Mouse (Mus musculus): ENCODE measurements around the gene Nnat. TPM values are rescaled to one million over a fixed set of nuclear protein-coding genes. Genes with fewer than 3 reads are reported as not detected.

Gene Nnat
- 145 and 201 TPM in 2 replicates for polyA plus RNA-seq (2014; fragmentation: Nextera tagmentation; extraction: Ambion mirVana)

GRCm38 (mm10) chr2:157559858-157560257, at the start of gene Nnat:
TSS of gene Nnat (plus strand) at chr2:157560078.
- H3K27ac ChIP-seq (ENCODE audit: low read depth, low read length): no peak within 1 kb of the TSS

GRCm38 (mm10) chr2:157512859-157513258, 47.0 kb upstream of the Nnat start:
- no peak for ATAC-seq (replicated peaks; ENCODE audit: insufficient number of reproducible peaks, low FRiP score, low TSS enrichment)
- Histone ChIP-seq H3K36me3 (ENCODE audit: control insufficient read depth, insufficient read depth, low read length) (no peaks in the 10 kb centered on the region), H3K4me3 (ENCODE audit: low read depth, low read length) (no peak overlapping the region), H3K4me1 (ENCODE audit: control insufficient read depth, insufficient read depth, low read length) (no peaks in the 10 kb centered on the region), H3K9me3 (replicated peaks; ENCODE audit: control insufficient read depth, low read length) (no peaks in the 10 kb centered on the region), H3K27ac (ENCODE audit: low read depth, low read length) (no peak overlapping the region), H3K27me3 (ENCODE audit: control insufficient read depth, insufficient read depth, low read length) (peaks cover 11% of the 10 kb centered on the region), H3K4me2 (no peak overlapping the region), H3K9ac (ENCODE audit: low read depth, low read length) (no peak overlapping the region)
- 79% methylated on average over 9 of the region's 9 CpGs for WGBS (ENCODE audit: insufficient replicate concordance)

More at GRCm38 (mm10) chr2:157559858-157560257, at the start of gene Nnat:
- peaks cover 32% of the 10 kb centered on the region for H3K36me3 ChIP-seq (ENCODE audit: control insufficient read depth, insufficient read depth, low read length)
- H3K9ac ChIP-seq (ENCODE audit: low read depth, low read length): peak within 1 kb of the TSS; percentile 71
- ATAC-seq (replicated peaks; ENCODE audit: insufficient number of reproducible peaks, low FRiP score, low TSS enrichment): peak; percentile 55; the same call in 1 of the 2 replicates
- H3K4me2 ChIP-seq: peak within 1 kb of the TSS; percentile 72
- H3K27me3 ChIP-seq (ENCODE audit: control insufficient read depth, insufficient read depth, low read length): no peaks in the 10 kb centered on the region
- H3K4me3 ChIP-seq (ENCODE audit: low read depth, low read length): peak within 1 kb of the TSS; percentile 49
- WGBS (ENCODE audit: insufficient replicate concordance): 59% methylated on average over 27 of the region's 27 CpGs
- peaks cover 18% of the 10 kb centered on the region for H3K4me1 ChIP-seq (ENCODE audit: control insufficient read depth, insufficient read depth, low read length)
- H3K9me3 ChIP-seq (replicated peaks; ENCODE audit: control insufficient read depth, low read length): peaks cover 22% of the 10 kb centered on the region

- no peaks in the 10 kb centered on the region for H3K36me3 ChIP-seq (ENCODE audit: control insufficient read depth, insufficient read depth, low read length)
- 26% methylated on average over 9 of the region's 9 CpGs for WGBS (ENCODE audit: insufficient replicate concordance)
- H3K9me3 ChIP-seq (replicated peaks; ENCODE audit: control insufficient read depth, low read length): no peaks in the 10 kb centered on the region
- no peak overlapping the region for H3K9ac ChIP-seq (ENCODE audit: low read depth, low read length)
- peaks cover 8% of the 10 kb centered on the region for H3K27me3 ChIP-seq (ENCODE audit: control insufficient read depth, insufficient read depth, low read length)
- H3K4me3 ChIP-seq (ENCODE audit: low read depth, low read length): no peak overlapping the region
- no peaks in the 10 kb centered on the region for H3K4me1 ChIP-seq (ENCODE audit: control insufficient read depth, insufficient read depth, low read length)
- ATAC-seq (replicated peaks; ENCODE audit: insufficient number of reproducible peaks, low FRiP score, low TSS enrichment): no peak
- no peak overlapping the region for H3K4me2 ChIP-seq
- H3K27ac ChIP-seq (ENCODE audit: low read depth, low read length): no peak overlapping the region
Measured at GRCm38 (mm10) chr2:157513737-157514208, 46.1 kb upstream of the Nnat start.

- no peak for ATAC-seq (replicated peaks; ENCODE audit: insufficient number of reproducible peaks, low FRiP score, low TSS enrichment)
- H3K9me3 ChIP-seq (replicated peaks; ENCODE audit: control insufficient read depth, low read length): no peaks in the 10 kb centered on the region
- no peak overlapping the region for H3K4me2 ChIP-seq
- no peaks in the 10 kb centered on the region for H3K36me3 ChIP-seq (ENCODE audit: control insufficient read depth, insufficient read depth, low read length)
- no peaks in the 10 kb centered on the region for H3K4me1 ChIP-seq (ENCODE audit: control insufficient read depth, insufficient read depth, low read length)
- no peak overlapping the region for H3K9ac ChIP-seq (ENCODE audit: low read depth, low read length)
- H3K4me3 ChIP-seq (ENCODE audit: low read depth, low read length): no peak overlapping the region
- H3K27ac ChIP-seq (ENCODE audit: low read depth, low read length): no peak overlapping the region
- H3K27me3 ChIP-seq (ENCODE audit: control insufficient read depth, insufficient read depth, low read length): peaks cover 8% of the 10 kb centered on the region
- WGBS (ENCODE audit: insufficient replicate concordance): 13% methylated on average over 4 of the region's 4 CpGs
Measured at GRCm38 (mm10) chr2:157514353-157514752, 45.5 kb upstream of the Nnat start.

- 54% methylated on average over 6 of the region's 6 CpGs for WGBS (ENCODE audit: insufficient replicate concordance)
- Histone ChIP-seq H3K4me3 (ENCODE audit: low read depth, low read length) (no peak overlapping the region), H3K9ac (ENCODE audit: low read depth, low read length) (no peak overlapping the region), H3K27ac (ENCODE audit: low read depth, low read length) (no peak overlapping the region), H3K9me3 (replicated peaks; ENCODE audit: control insufficient read depth, low read length) (no peaks in the 10 kb centered on the region), H3K4me2 (no peak overlapping the region), H3K36me3 (ENCODE audit: control insufficient read depth, insufficient read depth, low read length) (no peaks in the 10 kb centered on the region), H3K27me3 (ENCODE audit: control insufficient read depth, insufficient read depth, low read length) (peaks cover 3% of the 10 kb centered on the region; the same call in 1 of the 2 replicates), H3K4me1 (ENCODE audit: control insufficient read depth, insufficient read depth, low read length) (no peaks in the 10 kb centered on the region)
- ATAC-seq (replicated peaks; ENCODE audit: insufficient number of reproducible peaks, low FRiP score, low TSS enrichment): no peak
Measured at GRCm38 (mm10) chr2:157517526-157517925, 42.4 kb upstream of the Nnat start.

- H3K9ac ChIP-seq (ENCODE audit: low read depth, low read length): no peak overlapping the region
- H3K27me3 ChIP-seq (ENCODE audit: control insufficient read depth, insufficient read depth, low read length): peaks cover 3% of the 10 kb centered on the region; the same call in 1 of the 2 replicates
- no peaks in the 10 kb centered on the region for H3K36me3 ChIP-seq (ENCODE audit: control insufficient read depth, insufficient read depth, low read length)
- no peaks in the 10 kb centered on the region for H3K4me1 ChIP-seq (ENCODE audit: control insufficient read depth, insufficient read depth, low read length)
- no peak overlapping the region for H3K4me2 ChIP-seq
- no peaks in the 10 kb centered on the region for H3K9me3 ChIP-seq (replicated peaks; ENCODE audit: control insufficient read depth, low read length)
- 58% methylated on average over 7 of the region's 7 CpGs for WGBS (ENCODE audit: insufficient replicate concordance)
- no peak overlapping the region for H3K27ac ChIP-seq (ENCODE audit: low read depth, low read length)
- no peak overlapping the region for H3K4me3 ChIP-seq (ENCODE audit: low read depth, low read length)
- ATAC-seq (replicated peaks; ENCODE audit: insufficient number of reproducible peaks, low FRiP score, low TSS enrichment): no peak
Measured at GRCm38 (mm10) chr2:157518451-157518850, 41.4 kb upstream of the Nnat start.

- no peak overlapping the region for H3K9ac ChIP-seq (ENCODE audit: low read depth, low read length)
- ATAC-seq (replicated peaks; ENCODE audit: insufficient number of reproducible peaks, low FRiP score, low TSS enrichment): no peak
- peaks cover 3% of the 10 kb centered on the region; the same call in 1 of the 2 replicates for H3K27me3 ChIP-seq (ENCODE audit: control insufficient read depth, insufficient read depth, low read length)
- H3K9me3 ChIP-seq (replicated peaks; ENCODE audit: control insufficient read depth, low read length): no peaks in the 10 kb centered on the region
- no peak overlapping the region for H3K4me3 ChIP-seq (ENCODE audit: low read depth, low read length)
- no peaks in the 10 kb centered on the region for H3K4me1 ChIP-seq (ENCODE audit: control insufficient read depth, insufficient read depth, low read length)
- H3K27ac ChIP-seq (ENCODE audit: low read depth, low read length): no peak overlapping the region
- 56% methylated on average over 6 of the region's 6 CpGs for WGBS (ENCODE audit: insufficient replicate concordance)
- H3K36me3 ChIP-seq (ENCODE audit: control insufficient read depth, insufficient read depth, low read length): no peaks in the 10 kb centered on the region
- H3K4me2 ChIP-seq: no peak overlapping the region
Measured at GRCm38 (mm10) chr2:157519452-157519851, 40.4 kb upstream of the Nnat start.

- WGBS (ENCODE audit: insufficient replicate concordance): 48% methylated on average over 5 of the region's 5 CpGs
Measured at GRCm38 (mm10) chr2:157520496-157520895, 39.4 kb upstream of the Nnat start.

GRCm38 (mm10) chr2:157522556-157522955, 37.3 kb upstream of the Nnat start:
- no peaks in the 10 kb centered on the region for H3K4me1 ChIP-seq (ENCODE audit: control insufficient read depth, insufficient read depth, low read length)
- 74% methylated on average over 3 of the region's 3 CpGs for WGBS (ENCODE audit: insufficient replicate concordance)

More at GRCm38 (mm10) chr2:157520496-157520895, 39.4 kb upstream of the Nnat start:
- H3K4me2 ChIP-seq: no peak overlapping the region
- H3K27ac ChIP-seq (ENCODE audit: low read depth, low read length): no peak overlapping the region
- H3K4me1 ChIP-seq (ENCODE audit: control insufficient read depth, insufficient read depth, low read length): no peaks in the 10 kb centered on the region
- no peak overlapping the region for H3K9ac ChIP-seq (ENCODE audit: low read depth, low read length)
- ATAC-seq (replicated peaks; ENCODE audit: insufficient number of reproducible peaks, low FRiP score, low TSS enrichment): no peak
- H3K9me3 ChIP-seq (replicated peaks; ENCODE audit: control insufficient read depth, low read length): no peaks in the 10 kb centered on the region
- peaks cover 3% of the 10 kb centered on the region; the same call in 1 of the 2 replicates for H3K27me3 ChIP-seq (ENCODE audit: control insufficient read depth, insufficient read depth, low read length)
- no peak overlapping the region for H3K4me3 ChIP-seq (ENCODE audit: low read depth, low read length)
- H3K36me3 ChIP-seq (ENCODE audit: control insufficient read depth, insufficient read depth, low read length): no peaks in the 10 kb centered on the region

More at GRCm38 (mm10) chr2:157522556-157522955, 37.3 kb upstream of the Nnat start:
- no peaks in the 10 kb centered on the region for H3K9me3 ChIP-seq (replicated peaks; ENCODE audit: control insufficient read depth, low read length)
- no peak for ATAC-seq (replicated peaks; ENCODE audit: insufficient number of reproducible peaks, low FRiP score, low TSS enrichment)
- peaks cover 3% of the 10 kb centered on the region for H3K27me3 ChIP-seq (ENCODE audit: control insufficient read depth, insufficient read depth, low read length)
- H3K9ac ChIP-seq (ENCODE audit: low read depth, low read length): no peak overlapping the region
- H3K4me3 ChIP-seq (ENCODE audit: low read depth, low read length): no peak overlapping the region
- no peak overlapping the region for H3K27ac ChIP-seq (ENCODE audit: low read depth, low read length)
- no peaks in the 10 kb centered on the region for H3K36me3 ChIP-seq (ENCODE audit: control insufficient read depth, insufficient read depth, low read length)
- no peak overlapping the region for H3K4me2 ChIP-seq

Data from heart, embryonic 11.5 days (tissue).